Mouse (Mus musculus): ENCODE results near the gene Fam216a. TPM values are rescaled to one million over a fixed set of nuclear protein-coding genes. Genes with fewer than 3 reads are reported as not detected.

Gene Fam216a
- polyA plus RNA-seq, 1 experiment from 2014 or later = 58.3 TPM

DNA sequence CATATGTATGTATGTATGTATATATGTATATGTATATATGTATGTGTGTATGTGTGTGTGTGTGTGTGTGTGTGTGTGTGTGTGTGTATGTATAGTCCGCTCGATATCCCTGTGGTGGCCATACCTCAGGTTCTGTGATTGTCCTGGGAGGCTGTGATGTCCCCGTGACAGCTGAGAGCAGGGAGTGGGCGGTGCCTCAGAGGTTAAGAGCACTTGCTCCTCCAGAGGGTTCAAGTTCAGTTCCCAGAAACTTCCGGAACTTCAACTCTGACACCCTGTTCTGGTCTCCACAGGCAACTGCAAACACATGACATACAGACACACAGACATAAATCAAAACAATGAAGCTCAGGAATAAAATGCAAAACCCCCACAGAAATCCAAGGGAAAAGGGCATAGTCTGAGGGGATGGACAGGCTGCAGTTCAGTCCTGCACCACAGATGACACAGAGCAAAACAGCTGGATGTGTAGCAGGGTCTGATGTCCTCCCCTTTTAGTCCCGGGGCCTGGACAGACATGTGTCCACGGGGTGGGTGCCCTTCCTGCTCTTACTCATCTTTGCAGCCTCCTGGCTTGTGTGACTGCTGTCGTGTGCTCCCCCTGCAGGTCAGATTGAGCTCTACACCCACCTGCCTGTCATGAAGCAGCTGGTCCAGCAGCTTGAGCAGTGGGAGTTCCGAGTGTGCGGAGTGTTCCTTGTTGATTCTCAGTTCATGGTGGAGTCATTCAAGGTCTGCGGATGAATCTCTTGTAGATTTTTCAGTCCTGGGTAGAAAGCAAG, 7.4 kb upstream of the Fam216a start:
- Histone ChIP-seq H3K4me3 (no peak overlapping the region), H3K4me2 (no peak overlapping the region), H3K27ac (no peak overlapping the region), H3K9ac (no peak overlapping the region), H3K9me3 (no peaks in the 10 kb centered on the region), H3K36me3 (peaks cover 56% of the 10 kb centered on the region), H3K27me3 (no peaks in the 10 kb centered on the region), H3K4me1 (no peaks in the 10 kb centered on the region)
- WGBS = 59% methylated on average over 11 of the region's 11 CpGs
- ATAC-seq (ENCODE audit: insufficient number of reproducible peaks, low FRiP score, low TSS enrichment, low read depth) = no peak

DNA sequence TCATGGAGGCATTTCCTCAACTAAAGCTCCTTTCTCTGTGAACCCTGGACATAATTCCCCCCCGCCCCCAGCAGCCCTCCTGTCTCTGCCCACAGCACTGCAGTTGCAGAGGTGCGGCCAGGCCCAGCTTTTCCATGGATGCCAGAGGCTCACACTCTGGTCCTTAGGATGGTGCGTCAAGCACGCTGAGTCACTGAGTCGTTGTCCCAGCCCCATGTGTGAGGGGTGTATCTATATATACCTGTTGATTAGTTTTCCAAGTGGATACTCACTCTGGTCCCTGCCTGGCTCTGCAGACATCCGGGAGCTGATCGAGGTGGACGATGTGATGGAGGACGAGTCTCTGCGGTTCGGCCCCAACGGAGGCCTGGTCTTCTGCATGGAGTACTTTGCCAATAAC, 6.0 kb upstream of the Fam216a start:
- Histone ChIP-seq H3K4me1 (peaks cover 4% of the 10 kb centered on the region), H3K9me3 (no peaks in the 10 kb centered on the region), H3K27ac (no peak overlapping the region), H3K4me3 (no peak overlapping the region), H3K4me2 (no peak overlapping the region), H3K27me3 (no peaks in the 10 kb centered on the region), H3K36me3 (peaks cover 58% of the 10 kb centered on the region), H3K9ac (no peak overlapping the region)
- ATAC-seq (ENCODE audit: insufficient number of reproducible peaks, low FRiP score, low TSS enrichment, low read depth) = no peak
- WGBS = 93% methylated on average over 12 of the region's 12 CpGs

DNA sequence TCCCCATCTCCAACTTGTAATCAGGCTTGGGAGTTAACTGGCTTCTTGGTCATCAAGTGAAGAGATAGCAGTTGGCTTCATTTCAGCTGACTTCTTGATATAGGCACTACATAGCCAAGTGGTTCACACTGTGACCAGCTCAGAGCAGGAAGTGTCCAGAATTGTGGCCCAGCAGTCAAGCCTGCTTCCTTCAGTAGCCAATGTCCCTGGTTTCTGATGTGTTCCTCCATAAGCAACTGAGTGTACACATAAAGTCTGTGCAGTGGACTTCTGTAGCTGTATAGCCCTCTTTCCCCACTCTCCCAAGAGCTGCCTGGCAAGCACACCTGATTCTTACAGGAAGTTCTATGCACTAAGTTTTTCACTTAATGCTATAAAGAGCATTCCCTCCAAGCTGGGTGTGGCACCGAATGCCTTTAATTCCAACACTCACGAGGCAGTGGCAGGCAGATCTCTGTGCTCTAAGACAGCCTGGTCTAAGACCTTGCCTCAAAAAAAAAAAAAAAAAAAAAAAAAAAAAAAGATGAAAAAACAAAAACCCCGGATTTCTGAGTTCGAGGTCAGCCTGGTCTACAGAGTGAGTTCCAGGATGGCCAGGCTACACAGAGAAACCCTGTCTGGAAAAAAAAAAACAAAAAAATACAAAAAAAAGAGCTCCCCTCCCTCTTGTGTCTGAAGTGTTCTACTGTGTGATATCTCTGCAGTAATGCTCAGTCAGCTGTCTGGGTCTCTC, 5.1 kb upstream of the Fam216a start:
- no peaks in the 10 kb centered on the region for H3K27me3 ChIP-seq
- H3K4me3 ChIP-seq = no peak overlapping the region
- no peak overlapping the region for H3K9ac ChIP-seq
- H3K27ac ChIP-seq = no peak overlapping the region
- 86% methylated on average over 4 of the region's 4 CpGs for WGBS
- peaks cover 53% of the 10 kb centered on the region for H3K36me3 ChIP-seq
- ATAC-seq (ENCODE audit: insufficient number of reproducible peaks, low FRiP score, low TSS enrichment, low read depth) = no peak
- H3K4me2 ChIP-seq = no peak overlapping the region
- peaks cover 9% of the 10 kb centered on the region for H3K4me1 ChIP-seq
- H3K9me3 ChIP-seq = no peaks in the 10 kb centered on the region

GRCm38 (mm10) chr5:122372878-122373277, 714 bp upstream of the Fam216a start:
- Histone ChIP-seq H3K27ac (peak overlapping the region; percentile 95), H3K4me1 (peaks cover 19% of the 10 kb centered on the region), H3K4me3 (peak overlapping the region; percentile 72), H3K9me3 (no peaks in the 10 kb centered on the region), H3K4me2 (peak overlapping the region; percentile 61), H3K36me3 (peaks cover 34% of the 10 kb centered on the region), H3K27me3 (no peaks in the 10 kb centered on the region), H3K9ac (peak overlapping the region; percentile 77)
- ATAC-seq (ENCODE audit: insufficient number of reproducible peaks, low FRiP score, low TSS enrichment, low read depth) = no peak
- WGBS = 5% methylated on average over 5 of the region's 5 CpGs

GRCm38 (mm10) chr5:122371591-122372191, 473 bp downstream of the Fam216a start, which contains the start of gene Gpn3:
Gene Gpn3 (plus strand): TSS chr5:122371876.
- peak; percentile 50 for ATAC-seq (ENCODE audit: insufficient number of reproducible peaks, low FRiP score, low TSS enrichment, low read depth)
- under 1% methylated on average over 22 of the region's 46 CpGs for WGBS
- Histone ChIP-seq H3K9ac (peak within 1 kb of the TSS; percentile 77), H3K27ac (peak within 1 kb of the TSS; percentile 95), H3K36me3 (peaks cover 41% of the 10 kb centered on the region), H3K4me3 (peak within 1 kb of the TSS; percentile 72), H3K27me3 (no peaks in the 10 kb centered on the region), H3K4me2 (peak within 1 kb of the TSS; percentile 61), H3K9me3 (no peaks in the 10 kb centered on the region), H3K4me1 (peaks cover 19% of the 10 kb centered on the region)

DNA sequence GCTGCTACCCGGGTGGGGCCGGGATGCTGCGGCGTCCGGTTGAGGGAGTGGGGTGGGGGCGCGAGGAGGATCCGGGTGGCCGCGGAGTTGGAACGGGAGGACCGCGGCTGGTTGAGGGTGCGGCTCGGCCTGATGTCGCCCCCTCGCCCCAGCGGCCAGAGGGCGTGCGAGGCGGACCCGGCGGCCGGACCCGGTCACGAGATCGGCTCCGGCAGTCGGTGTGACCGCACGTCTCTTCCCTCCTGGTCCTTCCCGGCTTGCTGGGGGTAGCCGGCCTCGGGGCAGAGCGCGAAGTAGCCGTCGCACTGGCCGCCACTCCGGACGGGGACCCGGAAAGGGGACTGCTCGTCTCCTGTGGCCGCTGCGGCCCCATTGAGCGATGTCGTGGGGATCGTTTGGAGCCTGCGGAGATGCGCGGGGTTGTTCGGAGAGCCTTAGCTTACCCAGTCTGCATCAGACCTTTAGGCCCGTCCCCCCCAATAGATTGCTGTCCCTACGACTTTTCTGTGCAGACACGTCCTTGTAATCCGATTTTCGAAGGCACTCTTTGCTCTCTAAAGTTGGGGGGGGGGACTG, 17.6 kb downstream of the Fam216a start:
- Histone ChIP-seq H3K4me1 (peaks cover 7% of the 10 kb centered on the region), H3K4me2 (peak overlapping the region; percentile 60), H3K27ac (peak overlapping the region; percentile 77), H3K9me3 (no peaks in the 10 kb centered on the region), H3K4me3 (peak overlapping the region; percentile 95), H3K27me3 (no peaks in the 10 kb centered on the region), H3K36me3 (peaks cover 8% of the 10 kb centered on the region; the same call in 1 of the 2 replicates), H3K9ac (peak overlapping the region; percentile 74)
- no peak; the same call in 1 of the 2 replicates for ATAC-seq (ENCODE audit: insufficient number of reproducible peaks, low FRiP score, low TSS enrichment, low read depth)
- WGBS = 0% methylated on average over 56 of the region's 57 CpGs

- peak within 1 kb of the TSS; percentile 77 for H3K27ac ChIP-seq
- H3K4me2 ChIP-seq = peak within 1 kb of the TSS; percentile 82
- H3K4me3 ChIP-seq = peak within 1 kb of the TSS; percentile 95
- peak; percentile 94 for ATAC-seq (ENCODE audit: insufficient number of reproducible peaks, low FRiP score, low TSS enrichment, low read depth)
- peaks cover 6% of the 10 kb centered on the region; the same call in 1 of the 2 replicates for H3K36me3 ChIP-seq
- WGBS = 1% methylated on average over 51 of the region's 51 CpGs
- H3K27me3 ChIP-seq = no peaks in the 10 kb centered on the region
- peak within 1 kb of the TSS; percentile 74 for H3K9ac ChIP-seq
- H3K4me1 ChIP-seq = peaks cover 7% of the 10 kb centered on the region
- H3K9me3 ChIP-seq = no peaks in the 10 kb centered on the region
Observed at GRCm38 (mm10) chr5:122353807-122354491, 18.2 kb downstream of the Fam216a start, which contains the start of the genes Rad9b and Vps29. Gene Rad9b (minus strand): TSS chr5:122354233. Gene Vps29 (plus strand): TSS chr5:122354369.

DNA sequence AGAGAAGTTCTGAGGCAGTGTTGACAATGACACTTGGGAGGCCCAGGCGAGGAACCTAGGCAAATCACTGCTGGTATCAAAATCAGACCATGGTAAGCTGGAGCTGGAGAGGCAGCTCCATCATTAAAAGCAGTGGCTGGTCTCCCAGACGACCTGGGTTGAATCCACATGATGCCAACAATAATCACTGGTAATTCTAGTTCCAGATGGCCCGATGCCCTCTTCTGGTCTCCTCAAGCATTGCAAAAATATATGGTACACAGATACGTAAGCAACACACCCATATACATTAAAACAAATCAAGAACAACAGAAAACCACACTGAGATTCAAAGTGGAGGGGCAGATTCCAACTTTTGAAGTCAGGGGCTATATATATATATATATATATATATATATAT, 26.4 kb downstream of the Fam216a start:
- 76% methylated on average over 4 of the region's 4 CpGs for WGBS
- Histone ChIP-seq H3K4me1 (no peaks in the 10 kb centered on the region), H3K27me3 (no peaks in the 10 kb centered on the region), H3K9ac (no peak overlapping the region), H3K9me3 (no peaks in the 10 kb centered on the region), H3K27ac (no peak overlapping the region), H3K4me2 (no peak overlapping the region), H3K36me3 (no peaks in the 10 kb centered on the region), H3K4me3 (no peak overlapping the region)
- ATAC-seq (ENCODE audit: insufficient number of reproducible peaks, low FRiP score, low TSS enrichment, low read depth) = no peak

GRCm38 (mm10) chr5:122344260-122344659, 27.9 kb downstream of the Fam216a start:
- H3K4me1 ChIP-seq = no peaks in the 10 kb centered on the region
- H3K9ac ChIP-seq = no peak overlapping the region
- H3K27me3 ChIP-seq = no peaks in the 10 kb centered on the region
- no peak for ATAC-seq (ENCODE audit: insufficient number of reproducible peaks, low FRiP score, low TSS enrichment, low read depth)
- no peak overlapping the region for H3K4me2 ChIP-seq
- H3K36me3 ChIP-seq = no peaks in the 10 kb centered on the region
- 6% methylated on average over 5 of the region's 5 CpGs for WGBS
- H3K9me3 ChIP-seq = no peaks in the 10 kb centered on the region
- no peak overlapping the region for H3K27ac ChIP-seq
- no peak overlapping the region for H3K4me3 ChIP-seq

- no peaks in the 10 kb centered on the region for H3K27me3 ChIP-seq
- no peak overlapping the region for H3K4me3 ChIP-seq
- no peaks in the 10 kb centered on the region for H3K9me3 ChIP-seq
- H3K36me3 ChIP-seq = no peaks in the 10 kb centered on the region
- no peaks in the 10 kb centered on the region for H3K4me1 ChIP-seq
- no peak overlapping the region for H3K4me2 ChIP-seq
- WGBS = 46% methylated on average over 7 of the region's 7 CpGs
- H3K9ac ChIP-seq = no peak overlapping the region
- no peak for ATAC-seq (ENCODE audit: insufficient number of reproducible peaks, low FRiP score, low TSS enrichment, low read depth)
- no peak overlapping the region for H3K27ac ChIP-seq
Observed at GRCm38 (mm10) chr5:122343768-122344167, 28.4 kb downstream of the Fam216a start.

GRCm38 (mm10) chr5:122342874-122343273, 29.3 kb downstream of the Fam216a start:
- no peak overlapping the region for H3K27ac ChIP-seq
- H3K36me3 ChIP-seq = no peaks in the 10 kb centered on the region
- no peak overlapping the region for H3K4me2 ChIP-seq
- 73% methylated on average over 1 of the region's 1 CpGs for WGBS
- no peak overlapping the region for H3K9ac ChIP-seq
- no peaks in the 10 kb centered on the region for H3K27me3 ChIP-seq
- no peaks in the 10 kb centered on the region for H3K9me3 ChIP-seq
- H3K4me1 ChIP-seq = no peaks in the 10 kb centered on the region
- no peak overlapping the region for H3K4me3 ChIP-seq
- no peak for ATAC-seq (ENCODE audit: insufficient number of reproducible peaks, low FRiP score, low TSS enrichment, low read depth)

All from limb, embryonic 15.5 days (tissue).